Mouse (Mus musculus) cerebellum, adult 9-10 months (tissue): Measurements from ENCODE around the gene Gm49325.

Source experiments
- DNase-seq: peaks from one replicate; pipeline ENCODE4 v3.0.0; 2022

Gm49325 gene

GRCm38 (mm10) chr10:77589749-77590148 lies 16.2 kb upstream of the Gm49325 start:
- no peak for DNase-seq

GRCm38 (mm10) chr10:77590812-77591211 lies 15.2 kb upstream of the Gm49325 start:
- peak; percentile 71 for DNase-seq

- no peak for DNase-seq
Observed at GRCm38 (mm10) chr10:77591546-77591945, 14.5 kb upstream of the Gm49325 start.

GRCm38 (mm10) chr10:77596060-77596459 lies 9.9 kb upstream of the Gm49325 start:
- DNase-seq: no peak

- DNase-seq: no peak
Observed at GRCm38 (mm10) chr10:77603021-77603420, 3.0 kb upstream of the Gm49325 start.

- no peak for DNase-seq
Observed at GRCm38 (mm10) chr10:77604111-77604510, 1.9 kb upstream of the Gm49325 start.

GRCm38 (mm10) chr10:77604958-77605357 lies 1.0 kb upstream of the Gm49325 start:
- no peak for DNase-seq

- DNase-seq: no peak
Observed at GRCm38 (mm10) chr10:77605368-77605767, 629 bp upstream of the Gm49325 start.

GRCm38 (mm10) chr10:77606855-77607254 lies 858 bp downstream of the Gm49325 start:
- peak; percentile 75 for DNase-seq

- DNase-seq: no peak
Observed at GRCm38 (mm10) chr10:77607441-77607840, 1.4 kb downstream of the Gm49325 start.

- DNase-seq: no peak
Observed at GRCm38 (mm10) chr10:77608589-77608988, 2.6 kb downstream of the Gm49325 start.

GRCm38 (mm10) chr10:77610221-77610961 lies 4.4 kb downstream of the Gm49325 start:
- no peak for DNase-seq

- no peak for DNase-seq
Observed at GRCm38 (mm10) chr10:77613409-77613808, 7.4 kb downstream of the Gm49325 start.

GRCm38 (mm10) chr10:77615647-77616046 lies 9.7 kb downstream of the Gm49325 start:
- DNase-seq: no peak

- DNase-seq: no peak
Observed at GRCm38 (mm10) chr10:77616166-77616565, 10.2 kb downstream of the Gm49325 start.

- DNase-seq: no peak
Observed at GRCm38 (mm10) chr10:77616926-77617325, 10.9 kb downstream of the Gm49325 start.

GRCm38 (mm10) chr10:77621546-77621945 lies 15.5 kb downstream of the Gm49325 start:
- DNase-seq: no peak

GRCm38 (mm10) chr10:77622055-77622988 lies 16.3 kb downstream of the Gm49325 start, which contains the start of gene Ube2g2:
Ube2g2 (plus strand) TSS chr10:77622275.
- peak; percentile 89 for DNase-seq

- DNase-seq: peak; percentile 74
Observed at GRCm38 (mm10) chr10:77623069-77623492, 17.1 kb downstream of the Gm49325 start.

- no peak for DNase-seq
Observed at GRCm38 (mm10) chr10:77623639-77624400, 17.8 kb downstream of the Gm49325 start.

GRCm38 (mm10) chr10:77624570-77624995 lies 18.6 kb downstream of the Gm49325 start:
- DNase-seq: no peak

- no peak for DNase-seq
Observed at GRCm38 (mm10) chr10:77626036-77626435, 20.0 kb downstream of the Gm49325 start.

GRCm38 (mm10) chr10:77626591-77626990 lies 20.6 kb downstream of the Gm49325 start:
- DNase-seq: no peak
